Mouse (Mus musculus) midbrain, embryonic 13.5 days (tissue): ENCODE results near the gene Slc12a7. TPM values are rescaled to one million over a fixed set of nuclear protein-coding genes. Genes with fewer than 3 reads are reported as not detected.

ENCODE experiments used
- ATAC-seq: fragments of 200-750 bp; cut with Nextera tagmentation; 2 replicates; pipeline ENCODE4 v1.8.0; 2017; ENCODE audit warnings: mild to moderate bottlenecking, moderate TSS enrichment, moderate library complexity
- H3K27ac ChIP-seq: fragments of 300-500 bp; sonication (generic); 2 replicates; pipeline ENCODE4 v1.5.1; 2015; ENCODE audit warnings: inconsistent platforms, mild to moderate bottlenecking, moderate library complexity
- H3K27me3 ChIP-seq: fragments of 300-500 bp; sonication (generic); 2 replicates; pipeline ENCODE4 v1.6.1; 2015; ENCODE audit warnings: mild to moderate bottlenecking, inconsistent platforms
- H3K36me3 ChIP-seq: fragments of 300-500 bp; sonication (generic); 2 replicates; pipeline ENCODE4 v1.6.1; 2015; ENCODE audit warnings: mild to moderate bottlenecking, inconsistent platforms
- H3K4me1 ChIP-seq: fragments of 300-500 bp; sonication (generic); replicated peaks from 2 replicates; pipeline ENCODE4 v1.6.1; 2015; ENCODE audit warnings: inconsistent platforms
- H3K4me2 ChIP-seq: fragments of 300-500 bp; sonication (generic); replicated peaks from 2 replicates; pipeline ENCODE4 v1.6.1; 2015; ENCODE audit warnings: moderate library complexity, mild to moderate bottlenecking, inconsistent platforms
- H3K4me3 ChIP-seq: fragments of 300-500 bp; sonication (generic); replicated peaks from 2 replicates; pipeline ENCODE4 v1.5.1; 2015; ENCODE audit warnings: mild to moderate bottlenecking, inconsistent platforms
- H3K9ac ChIP-seq: fragments of 300-500 bp; sonication (generic); replicated peaks from 2 replicates; pipeline ENCODE4 v1.6.1; 2015; ENCODE audit warnings: mild to moderate bottlenecking, inconsistent platforms
- H3K9me3 ChIP-seq: fragments of 300-500 bp; sonication (generic); 2 replicates; pipeline ENCODE4 v1.6.1; 2016; ENCODE audit warnings: mild to moderate bottlenecking, inconsistent platforms
- WGBS: fragments of 180-500 bp; shearing (Covaris S2); methylation state at CpG from one replicate; pipeline ENCODE4 v1.1.7; 2015; 5-methylcytosine and 5-hydroxymethylcytosine counted together
- polyA plus RNA-seq: library from polyadenylated mRNA; unstranded; fragments of >200 nt; fragmentation: Nextera tagmentation; extraction: Ambion mirVana; gene quantifications from 2 replicates; pipeline ENCODE4 v1.2.1, GENCODE M21; 2015

Slc12a7 gene
- polyA plus RNA-seq, 1 experiment from 2014 or later: 18.5 TPM

GRCm38 (mm10) chr13:73799110-73799509 lies 66.2 kb downstream of the Slc12a7 start:
- ATAC-seq: no peak
- WGBS: 92% methylated on average over 5 of the region's 5 CpGs
- Histone ChIP-seq H3K4me1 (no peaks in the 10 kb centered on the region), H3K9ac (no peak overlapping the region), H3K9me3 (no peaks in the 10 kb centered on the region), H3K4me3 (no peak overlapping the region), H3K4me2 (no peak overlapping the region), H3K36me3 (peaks cover 92% of the 10 kb centered on the region), H3K27ac (no peak overlapping the region), H3K27me3 (no peaks in the 10 kb centered on the region)

- no peak overlapping the region for H3K27ac ChIP-seq
- no peak overlapping the region for H3K9ac ChIP-seq
- no peak overlapping the region for H3K4me2 ChIP-seq
- peaks cover 85% of the 10 kb centered on the region for H3K36me3 ChIP-seq
- no peaks in the 10 kb centered on the region for H3K4me1 ChIP-seq
- no peaks in the 10 kb centered on the region for H3K27me3 ChIP-seq
- H3K9me3 ChIP-seq: no peaks in the 10 kb centered on the region
- WGBS: 93% methylated on average over 8 of the region's 8 CpGs
- no peak for ATAC-seq
- no peak overlapping the region for H3K4me3 ChIP-seq
Measured at GRCm38 (mm10) chr13:73803450-73804178, 70.7 kb downstream of the Slc12a7 start.

- no peaks in the 10 kb centered on the region for H3K4me1 ChIP-seq
- ATAC-seq: no peak
- WGBS: 95% methylated on average over 5 of the region's 5 CpGs
- H3K4me2 ChIP-seq: no peak overlapping the region
- H3K9me3 ChIP-seq: no peaks in the 10 kb centered on the region
- H3K9ac ChIP-seq: no peak overlapping the region
- H3K27ac ChIP-seq: no peak overlapping the region
- H3K4me3 ChIP-seq: no peak overlapping the region
- H3K36me3 ChIP-seq: peaks cover 85% of the 10 kb centered on the region
- H3K27me3 ChIP-seq: no peaks in the 10 kb centered on the region
Measured at GRCm38 (mm10) chr13:73804914-73805313, 72.0 kb downstream of the Slc12a7 start.

DNA sequence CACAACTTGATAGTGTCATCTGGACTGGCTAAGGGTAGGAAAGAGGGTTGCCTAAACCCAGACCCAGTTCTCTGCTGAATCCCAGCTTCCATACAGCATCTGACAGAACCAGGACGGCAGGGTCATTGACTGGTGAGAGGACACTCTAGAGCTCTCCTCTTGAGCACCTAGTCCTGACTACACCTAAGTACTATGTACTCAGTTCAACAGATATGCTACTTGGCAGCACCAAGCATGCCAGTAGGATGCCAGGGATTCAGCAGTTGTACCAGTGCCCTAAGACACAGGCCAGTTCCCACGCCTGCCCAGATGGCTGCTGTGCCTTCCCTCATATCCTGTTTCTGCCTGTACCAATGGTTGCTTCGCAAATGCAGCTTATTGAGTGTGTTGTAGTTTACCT lies 80.0 kb downstream of the Slc12a7 start:
- H3K4me2 ChIP-seq: no peak overlapping the region
- no peak overlapping the region for H3K27ac ChIP-seq
- ATAC-seq: no peak
- 93% methylated on average over 3 of the region's 3 CpGs for WGBS
- H3K27me3 ChIP-seq: no peaks in the 10 kb centered on the region
- peaks cover 80% of the 10 kb centered on the region for H3K36me3 ChIP-seq
- H3K4me3 ChIP-seq: no peak overlapping the region
- no peaks in the 10 kb centered on the region for H3K4me1 ChIP-seq
- H3K9ac ChIP-seq: no peak overlapping the region
- no peaks in the 10 kb centered on the region for H3K9me3 ChIP-seq

DNA sequence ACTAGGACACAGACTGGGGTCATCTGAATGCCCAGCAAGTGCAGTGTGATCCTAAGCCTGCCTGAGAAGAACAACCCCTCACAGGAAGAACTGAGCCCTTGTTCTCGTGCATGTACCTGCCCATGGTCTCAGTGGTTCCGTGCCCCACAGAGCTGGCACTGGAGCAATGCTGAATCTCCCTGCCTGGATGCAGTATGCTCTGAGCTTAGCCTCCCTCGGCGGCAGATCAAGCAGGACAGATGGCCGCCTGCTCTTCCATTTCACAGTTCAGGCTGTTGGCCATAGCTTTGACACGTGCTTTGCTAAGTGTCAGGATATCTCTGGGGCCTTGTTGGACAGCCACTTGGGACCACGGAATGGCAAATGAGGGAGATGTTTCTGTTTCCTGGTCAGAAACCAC lies 81.3 kb downstream of the Slc12a7 start:
- no peak for ATAC-seq
- Histone ChIP-seq H3K36me3 (peaks cover 70% of the 10 kb centered on the region), H3K9ac (no peak overlapping the region), H3K27me3 (no peaks in the 10 kb centered on the region), H3K9me3 (no peaks in the 10 kb centered on the region), H3K4me1 (no peaks in the 10 kb centered on the region), H3K4me3 (no peak overlapping the region), H3K27ac (no peak overlapping the region), H3K4me2 (no peak overlapping the region)
- 95% methylated on average over 7 of the region's 7 CpGs for WGBS

GRCm38 (mm10) chr13:73816338-73816737 lies 83.4 kb downstream of the Slc12a7 start:
- no peak overlapping the region for H3K4me2 ChIP-seq
- no peaks in the 10 kb centered on the region for H3K9me3 ChIP-seq
- H3K27me3 ChIP-seq: no peaks in the 10 kb centered on the region
- ATAC-seq: no peak
- H3K36me3 ChIP-seq: peaks cover 49% of the 10 kb centered on the region
- no peaks in the 10 kb centered on the region for H3K4me1 ChIP-seq
- WGBS: 67% methylated on average over 6 of the region's 6 CpGs
- H3K27ac ChIP-seq: no peak overlapping the region
- no peak overlapping the region for H3K9ac ChIP-seq
- H3K4me3 ChIP-seq: no peak overlapping the region

- no peaks in the 10 kb centered on the region for H3K27me3 ChIP-seq
- no peak for ATAC-seq
- no peaks in the 10 kb centered on the region for H3K4me1 ChIP-seq
- no peak overlapping the region for H3K9ac ChIP-seq
- H3K9me3 ChIP-seq: no peaks in the 10 kb centered on the region
- WGBS: 75% methylated on average over 3 of the region's 3 CpGs
- H3K36me3 ChIP-seq: peaks cover 23% of the 10 kb centered on the region
- no peak overlapping the region for H3K4me2 ChIP-seq
- H3K27ac ChIP-seq: no peak overlapping the region
- H3K4me3 ChIP-seq: no peak overlapping the region
Measured at GRCm38 (mm10) chr13:73818921-73819320, 86.0 kb downstream of the Slc12a7 start.

- peaks cover 3% of the 10 kb centered on the region; the same call in 1 of the 2 replicates for H3K36me3 ChIP-seq
- ATAC-seq: no peak
- 91% methylated on average over 7 of the region's 7 CpGs for WGBS
Measured at GRCm38 (mm10) chr13:73821251-73821650, 88.4 kb downstream of the Slc12a7 start.

DNA sequence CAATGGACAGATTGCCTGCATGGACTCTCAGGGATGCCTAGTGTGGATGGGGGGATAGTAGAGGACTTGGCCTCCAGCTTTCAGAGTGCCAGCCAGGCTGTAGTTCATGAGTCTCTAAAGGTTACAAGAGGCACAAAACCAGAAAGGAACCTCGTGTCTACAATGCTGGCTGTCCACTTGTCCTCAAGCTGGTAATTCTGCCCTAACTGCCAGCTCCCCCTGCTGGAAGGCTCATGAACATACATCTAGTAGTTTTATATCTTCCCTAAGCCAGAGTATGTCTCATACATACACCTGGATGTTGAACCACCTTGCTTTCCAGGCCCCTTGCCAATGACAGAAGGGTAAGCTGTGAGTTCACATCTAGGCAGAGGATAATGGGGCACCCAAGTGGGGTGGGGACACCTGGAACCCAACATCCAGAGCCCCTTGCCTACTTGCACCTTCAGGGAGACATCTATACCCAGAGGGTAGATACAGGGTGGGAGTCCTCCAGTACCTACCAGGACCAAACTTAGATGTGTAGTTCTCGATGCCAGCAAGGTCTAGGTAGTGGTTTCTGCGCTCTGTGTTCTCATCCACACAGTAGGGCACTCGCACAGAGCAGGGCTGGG lies 89.4 kb downstream of the Slc12a7 start:
- H3K4me2 ChIP-seq: no peak overlapping the region
- H3K27me3 ChIP-seq: no peaks in the 10 kb centered on the region
- H3K27ac ChIP-seq: no peak overlapping the region
- H3K4me1 ChIP-seq: no peaks in the 10 kb centered on the region
- no peaks in the 10 kb centered on the region for H3K9me3 ChIP-seq
- no peak overlapping the region for H3K4me3 ChIP-seq
- ATAC-seq: peak; percentile 12; the same call in 1 of the 2 replicates
- H3K9ac ChIP-seq: no peak overlapping the region
- H3K36me3 ChIP-seq: no peaks in the 10 kb centered on the region
- WGBS: 68% methylated on average over 4 of the region's 4 CpGs

More at GRCm38 (mm10) chr13:73821251-73821650, 88.4 kb downstream of the Slc12a7 start:
- Histone ChIP-seq H3K9ac (no peak overlapping the region), H3K9me3 (no peaks in the 10 kb centered on the region), H3K27me3 (no peaks in the 10 kb centered on the region), H3K27ac (no peak overlapping the region), H3K4me3 (no peak overlapping the region), H3K4me2 (no peak overlapping the region), H3K4me1 (no peaks in the 10 kb centered on the region)

GRCm38 (mm10) chr13:73823711-73824110 lies 90.8 kb downstream of the Slc12a7 start:
- Histone ChIP-seq H3K36me3 (no peaks in the 10 kb centered on the region), H3K27ac (no peak overlapping the region), H3K4me3 (no peak overlapping the region), H3K4me1 (no peaks in the 10 kb centered on the region), H3K4me2 (no peak overlapping the region), H3K9ac (no peak overlapping the region), H3K27me3 (no peaks in the 10 kb centered on the region), H3K9me3 (no peaks in the 10 kb centered on the region)
- ATAC-seq: no peak
- 89% methylated on average over 6 of the region's 6 CpGs for WGBS

DNA sequence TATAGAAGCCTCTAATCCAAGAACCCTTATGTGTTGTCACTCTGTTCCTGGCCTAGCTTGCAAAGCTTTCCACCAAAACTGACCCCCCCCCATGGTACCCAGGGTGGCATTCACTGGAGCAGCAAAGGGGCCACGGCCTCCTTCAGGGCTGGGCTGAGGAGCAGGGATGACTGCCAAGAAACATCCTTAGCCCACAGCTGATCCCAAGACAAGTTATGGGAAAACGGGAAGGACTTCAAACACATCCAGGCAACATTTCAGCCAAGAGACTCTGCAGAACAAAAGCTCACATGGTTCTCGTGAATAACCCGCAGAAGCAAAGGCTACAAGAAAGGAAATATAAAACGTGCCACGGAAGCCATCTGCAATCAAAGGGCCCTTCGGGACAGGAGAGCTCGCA lies 94.3 kb downstream of the Slc12a7 start:
- 84% methylated on average over 8 of the region's 8 CpGs for WGBS
- no peak overlapping the region for H3K27ac ChIP-seq
- no peak overlapping the region for H3K4me2 ChIP-seq
- H3K36me3 ChIP-seq: no peaks in the 10 kb centered on the region
- ATAC-seq: no peak
- H3K4me3 ChIP-seq: no peak overlapping the region
- no peaks in the 10 kb centered on the region for H3K27me3 ChIP-seq
- H3K9ac ChIP-seq: no peak overlapping the region
- H3K9me3 ChIP-seq: no peaks in the 10 kb centered on the region
- no peaks in the 10 kb centered on the region for H3K4me1 ChIP-seq

DNA sequence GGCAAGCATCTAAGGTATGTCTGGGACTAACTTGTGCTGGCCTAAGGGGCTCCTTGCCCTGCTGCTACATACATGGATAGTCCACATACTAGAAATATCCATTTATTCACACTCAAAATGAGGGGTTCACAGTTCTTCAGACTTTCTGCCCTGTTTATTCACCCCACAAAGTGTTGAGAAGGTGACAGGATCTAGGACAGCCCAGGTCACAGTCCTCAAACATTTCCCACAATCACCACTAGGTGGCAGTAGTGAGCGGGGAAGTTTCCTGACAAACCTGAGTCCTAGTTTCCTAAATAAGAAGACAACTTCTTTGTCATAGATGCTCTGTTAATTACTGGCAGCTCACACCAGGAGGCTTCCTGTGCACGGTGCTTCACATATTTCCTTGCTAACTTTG lies 98.6 kb downstream of the Slc12a7 start:
- ATAC-seq: peak; percentile 65
- 2% methylated on average over 2 of the region's 2 CpGs for WGBS
- 0 out of 2 replicates have a peak, but pooled peaks cover 3% of the 10 kb centered on the region for H3K27me3 ChIP-seq
- H3K4me2 ChIP-seq: no peak overlapping the region
- no peak overlapping the region for H3K27ac ChIP-seq
- H3K9me3 ChIP-seq: no peaks in the 10 kb centered on the region
- H3K4me3 ChIP-seq: no peak overlapping the region
- peaks cover 5% of the 10 kb centered on the region; the same call in 1 of the 2 replicates for H3K4me1 ChIP-seq
- no peak overlapping the region for H3K9ac ChIP-seq
- H3K36me3 ChIP-seq: no peaks in the 10 kb centered on the region
